Mouse (Mus musculus) cerebellum, postnatal 25 days (tissue): Measurements from ENCODE around the gene Yipf1.
"Not testable (repeated sequence)": the region's sequence is repeated elsewhere in the genome, so short reads cannot be mapped to it uniquely, and the experiment has no call there.

ENCODE experiments used
- DNase-seq, 2 experiments: peaks; one replicate each; pipeline ENCODE4 v3.0.0; 2021; ENCODE audit warnings: mixed read lengths in 2 of 2

The Yipf1 gene

DNA sequence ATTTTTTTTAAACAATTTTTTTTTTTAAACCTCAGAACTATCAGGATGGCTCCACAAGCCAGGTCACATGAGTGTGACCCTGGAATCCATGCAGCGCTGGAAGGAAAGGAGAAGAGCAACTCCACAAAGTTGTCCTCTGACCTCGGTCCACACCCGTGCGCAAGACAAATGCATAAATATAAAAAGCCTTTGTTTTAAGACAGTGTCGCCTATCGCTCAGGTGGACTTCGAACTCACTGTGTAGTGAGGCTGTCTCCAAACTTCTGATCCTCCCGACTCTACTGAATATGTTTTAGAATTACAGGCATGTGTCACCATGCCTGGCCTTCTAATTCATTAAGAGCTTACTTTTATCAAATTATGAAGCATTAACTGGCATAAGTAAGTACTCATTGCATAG, 14.4 kb downstream of the Yipf1 start:
- DNase-seq = no peak

DNA sequence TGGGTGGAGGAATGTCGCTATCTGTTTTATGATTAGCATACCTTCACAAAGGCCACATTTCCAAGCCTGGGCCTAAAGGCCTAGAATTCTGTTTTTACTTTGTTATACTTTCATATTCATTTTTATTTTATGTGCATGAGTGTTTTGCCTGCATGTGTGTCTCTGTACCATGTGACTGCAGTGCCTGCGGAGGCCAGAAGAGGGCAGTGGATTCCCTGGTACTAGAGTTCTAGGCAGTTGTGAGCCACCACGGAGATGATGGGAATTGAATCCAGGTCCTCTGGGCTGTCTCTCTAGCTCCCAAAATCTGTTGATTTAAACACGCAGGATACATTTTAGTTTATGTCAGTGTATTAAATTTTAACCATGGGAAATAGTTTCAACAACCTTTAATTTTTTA, 19.4 kb downstream of the Yipf1 start:
- peak in 1 of 2 experiments; percentile 13 for DNase-seq

DNA sequence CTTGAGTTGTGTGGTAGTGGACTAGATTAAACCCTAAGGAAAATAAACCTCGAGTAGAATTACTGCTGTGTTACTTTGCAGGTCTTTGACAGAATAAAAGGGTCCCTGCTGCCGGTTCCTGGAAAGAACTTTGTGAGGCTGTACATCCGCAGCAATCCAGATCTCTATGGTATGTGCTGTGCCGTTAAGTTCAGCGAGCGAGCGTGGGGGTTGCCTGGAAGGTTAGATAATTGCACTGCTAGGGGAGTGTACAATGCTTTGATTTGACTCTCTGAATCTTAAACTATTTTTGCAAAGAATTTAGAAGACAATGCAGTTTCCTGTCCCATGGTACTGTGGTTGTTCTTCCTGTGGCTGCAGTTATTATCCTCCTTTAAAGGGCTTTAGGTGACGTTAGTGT, 22.2 kb downstream of the Yipf1 start:
- DNase-seq = no peak

DNA sequence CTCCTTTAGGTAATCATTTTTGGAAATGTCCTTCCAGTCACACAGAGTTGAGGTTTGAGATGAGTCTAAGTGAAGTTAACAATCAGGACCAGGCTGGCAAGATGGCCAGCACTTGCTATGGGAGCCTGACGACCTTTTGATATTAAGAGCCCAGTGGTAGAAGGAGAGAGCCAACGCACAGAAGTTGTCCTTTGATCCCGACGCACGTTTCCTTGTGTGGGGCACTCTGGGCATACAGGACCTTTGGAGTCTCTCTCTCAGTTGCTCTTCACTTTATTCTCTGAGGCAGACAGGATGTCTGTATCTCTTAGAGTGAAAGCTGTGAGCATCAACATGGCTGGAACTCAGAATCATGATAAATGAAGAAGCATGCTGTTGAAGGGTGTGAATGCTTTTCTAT, 23.3 kb downstream of the Yipf1 start:
- DNase-seq = no peak

DNA sequence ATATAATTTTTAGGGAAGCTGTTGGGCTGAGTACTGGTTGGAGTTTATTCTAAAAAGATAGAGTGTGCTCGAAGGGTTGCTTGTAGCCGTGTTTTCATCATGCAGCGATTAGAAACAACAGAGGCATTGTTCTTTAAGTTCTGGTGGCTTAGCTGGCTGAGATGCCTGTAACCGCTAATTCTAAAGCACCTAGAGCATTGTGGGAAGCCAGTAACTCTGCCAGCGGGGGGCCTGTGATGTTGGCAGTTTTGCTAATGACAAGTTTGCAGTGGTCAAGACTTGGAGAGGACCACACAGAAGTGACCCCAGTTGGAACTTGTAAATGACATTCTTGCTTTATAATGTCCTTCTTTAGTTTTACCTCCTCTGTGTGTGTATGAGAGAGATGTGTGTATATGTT, 27.2 kb downstream of the Yipf1 start:
- DNase-seq = no peak

DNA sequence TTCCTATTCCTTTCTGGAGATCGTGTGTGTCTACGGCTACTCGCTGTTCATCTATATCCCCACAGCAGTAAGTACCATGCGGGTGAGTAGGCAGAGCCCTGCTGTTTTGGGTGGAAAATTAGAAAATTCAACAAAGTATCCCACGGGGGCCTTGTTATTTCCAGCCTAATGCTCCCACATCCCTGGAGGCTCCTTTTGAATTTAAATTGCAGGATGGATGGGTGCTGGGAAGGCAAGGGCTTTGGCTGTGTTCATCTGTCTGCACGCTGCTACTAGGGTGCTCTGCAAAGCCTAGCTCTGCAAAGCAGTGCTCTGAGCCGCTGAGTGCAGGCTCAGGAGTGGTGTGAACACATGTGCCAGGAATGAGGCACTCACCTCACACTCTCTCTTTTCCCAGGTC, 30.4 kb downstream of the Yipf1 start:
- no peak for DNase-seq

DNA sequence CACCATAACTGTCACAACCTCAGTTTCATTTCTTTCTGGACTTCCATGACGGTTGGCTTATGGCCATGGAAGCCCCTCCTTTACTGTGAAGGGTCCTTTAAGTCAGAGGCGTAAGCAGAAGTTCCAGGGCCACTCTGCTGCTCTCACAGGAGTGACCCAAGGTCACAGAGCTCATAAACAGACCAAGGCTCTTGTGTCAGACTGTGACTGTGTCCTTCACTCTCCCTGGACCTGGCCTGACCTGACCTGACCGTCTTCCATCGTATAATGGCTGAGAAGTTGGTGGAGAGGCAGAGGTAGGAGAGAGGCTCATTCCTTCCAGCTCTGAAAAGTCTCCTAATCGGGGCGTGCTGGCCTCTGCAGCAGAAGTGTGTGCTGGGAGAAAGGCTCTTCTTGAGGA, 33.1 kb downstream of the Yipf1 start:
- DNase-seq = no peak

DNA sequence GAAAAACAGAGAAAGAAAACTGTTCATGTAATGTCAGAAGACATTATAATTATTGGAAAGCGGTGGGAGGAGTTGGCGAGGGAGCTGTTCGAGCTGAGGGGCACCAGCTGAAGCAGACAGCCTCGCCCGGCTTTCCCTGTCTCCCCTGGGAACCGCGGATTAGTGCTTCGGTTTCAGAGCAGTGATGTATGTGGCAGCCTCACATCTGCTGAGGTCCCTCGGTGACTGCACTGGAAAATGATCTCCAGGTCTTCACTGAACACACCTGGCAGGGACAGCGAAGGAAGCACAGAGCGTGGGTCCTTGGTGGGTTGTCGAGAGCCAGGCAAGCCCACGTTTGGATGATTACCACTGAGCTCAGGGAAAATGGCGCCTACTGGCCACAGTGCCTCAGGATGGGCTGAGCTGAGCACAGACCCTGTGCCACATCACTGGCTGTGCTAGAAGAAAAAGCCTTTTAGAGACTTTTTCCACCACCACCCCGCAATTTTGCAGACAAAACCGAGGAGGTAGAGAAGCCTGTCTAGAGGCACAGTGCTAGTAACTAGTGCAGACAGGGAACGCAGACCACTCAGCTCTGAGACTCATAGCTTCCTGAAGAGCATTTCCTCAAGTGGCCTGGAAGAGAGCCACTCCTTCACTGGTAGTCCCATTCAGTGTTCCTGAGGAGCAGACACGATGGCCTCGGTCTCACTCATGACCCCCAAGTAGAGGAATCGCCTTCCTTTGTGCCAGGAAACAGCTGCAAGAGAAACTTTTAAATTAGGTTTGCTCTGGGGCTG, 34.6 kb downstream of the Yipf1 start:
- DNase-seq = peak in 1 of 2 experiments; percentile 7

DNA sequence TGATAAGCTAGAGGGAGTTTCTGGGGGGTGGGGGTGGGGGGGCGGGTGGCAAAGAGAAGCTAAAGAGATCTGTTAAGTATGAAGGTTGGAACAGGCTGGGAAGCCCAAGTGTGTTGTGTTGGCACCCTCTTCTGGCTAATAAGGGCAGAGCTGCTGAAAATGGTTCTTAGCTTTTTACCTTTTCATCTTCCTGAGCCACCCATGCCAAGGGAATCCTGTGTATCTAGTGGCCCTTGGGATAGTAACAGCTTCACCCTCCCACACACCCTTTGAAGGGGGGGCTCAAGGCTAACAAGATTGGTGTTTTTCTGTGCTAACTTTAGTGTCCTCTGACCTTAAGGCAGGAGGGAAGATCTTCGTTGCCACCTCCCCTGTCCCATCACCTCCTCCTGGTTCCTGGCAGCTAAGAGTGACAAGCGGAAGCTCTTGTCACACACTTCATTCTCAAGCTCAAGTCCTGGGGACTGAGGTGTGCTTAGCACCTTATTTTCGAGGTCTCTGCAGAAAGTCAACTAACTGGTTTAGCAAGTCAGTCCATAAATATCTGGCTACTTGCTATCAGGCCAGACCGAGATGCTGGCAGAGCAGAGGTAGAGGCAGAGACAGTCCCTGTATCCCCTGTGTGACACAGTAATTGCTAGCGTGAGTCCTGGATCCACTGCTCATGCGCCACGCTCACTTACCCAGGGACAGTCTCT, 35.3 kb downstream of the Yipf1 start:
- DNase-seq = peak; percentile 35 to 56

DNA sequence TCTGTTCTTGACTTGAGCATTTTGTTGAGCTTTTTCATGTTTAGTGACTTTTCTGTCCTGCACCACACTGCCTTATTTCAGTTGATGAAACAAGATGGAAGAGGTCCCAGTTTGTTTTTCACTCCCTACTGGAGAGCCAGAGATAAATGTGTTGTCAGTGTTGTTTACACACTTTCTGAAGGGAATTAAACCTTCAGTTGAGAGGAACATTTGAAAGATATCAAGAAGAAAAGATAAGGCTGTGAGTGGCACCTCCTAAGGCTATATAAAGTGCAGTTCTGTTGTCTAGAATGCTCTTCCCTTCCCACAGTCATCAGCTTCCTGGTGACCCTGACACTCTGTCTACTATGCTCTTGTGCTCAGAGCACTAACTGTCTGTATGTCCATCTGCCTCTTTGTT, 37.2 kb downstream of the Yipf1 start:
- no peak for DNase-seq

DNA sequence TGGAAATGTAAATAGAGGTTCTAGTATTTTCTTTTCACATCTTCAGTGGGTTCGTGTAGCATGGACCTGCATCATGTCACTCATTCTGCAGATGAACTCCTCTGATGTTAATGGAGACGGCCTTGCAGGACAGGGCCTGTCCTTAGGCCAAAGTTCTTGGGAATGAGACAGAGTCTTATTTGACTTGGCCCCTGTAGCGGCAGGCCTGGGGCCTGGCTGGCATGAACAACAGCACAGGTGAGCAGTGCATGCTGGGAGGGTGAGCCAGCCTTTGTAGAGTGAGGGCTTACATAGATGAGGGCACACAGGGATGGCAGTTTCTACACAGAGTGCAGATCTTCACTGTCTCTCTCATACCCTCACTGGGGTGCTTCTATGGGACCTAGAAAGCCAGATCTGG, 39.4 kb downstream of the Yipf1 start:
- no peak for DNase-seq

DNA sequence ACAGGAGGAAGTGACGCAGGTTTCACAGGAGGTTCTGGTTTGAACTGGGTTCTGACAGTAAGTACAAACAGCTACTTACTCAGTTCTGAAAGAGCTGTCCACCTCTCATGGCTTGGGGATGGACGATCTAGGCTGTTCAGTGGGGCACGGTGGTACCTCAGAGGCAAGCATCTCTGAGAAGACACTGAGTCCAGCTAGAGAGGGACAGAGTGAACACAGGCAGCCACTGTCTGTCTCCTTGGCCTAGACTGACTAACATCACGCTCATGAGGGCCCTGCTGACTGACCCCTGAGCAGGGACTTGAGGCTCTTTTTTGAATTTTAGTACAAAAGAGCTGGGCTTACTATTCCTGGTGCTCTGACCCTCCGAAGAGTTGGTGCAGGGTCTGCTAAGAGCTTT, 40.0 kb downstream of the Yipf1 start:
- DNase-seq = no peak

DNA sequence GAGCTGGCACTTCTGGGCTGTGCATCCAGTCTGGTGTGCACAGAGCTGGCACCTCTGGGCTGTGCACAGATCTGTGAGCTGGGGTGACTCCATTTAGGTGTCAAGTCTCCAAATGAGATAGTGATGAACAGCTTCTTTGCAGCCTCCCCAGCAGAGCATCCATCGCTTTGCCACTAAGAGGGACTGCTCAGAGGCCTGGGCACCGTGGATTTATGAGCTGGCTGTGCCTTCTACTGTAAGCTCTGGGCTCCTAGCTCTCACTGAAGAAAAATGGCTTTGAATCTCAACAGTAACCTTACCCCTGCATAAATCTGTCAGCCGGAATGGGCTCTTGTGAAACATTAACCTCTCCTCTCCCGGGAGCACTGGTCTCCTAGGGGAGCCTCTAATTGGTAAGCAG, 40.4 kb downstream of the Yipf1 start:
- DNase-seq = no peak

DNA sequence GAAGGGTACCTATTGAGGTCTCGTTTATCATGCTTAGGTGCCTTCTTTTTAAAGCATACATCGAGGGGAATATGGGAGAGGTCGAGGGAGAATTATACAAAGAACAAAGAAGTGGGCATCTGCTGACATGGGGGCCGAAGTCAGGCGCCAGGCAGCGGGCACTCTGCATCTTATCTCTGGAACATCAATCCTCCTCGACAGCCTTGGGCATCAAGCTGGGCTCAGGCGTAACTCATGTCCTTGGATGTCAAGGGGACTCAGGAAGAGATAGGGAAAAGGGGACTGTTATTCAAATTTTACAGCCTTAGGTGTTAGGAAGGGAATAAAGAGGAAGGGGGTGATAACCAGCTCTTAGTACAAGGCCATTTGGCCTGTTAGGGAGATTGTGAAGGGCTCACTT, 43.0 kb downstream of the Yipf1 start:
- not testable (repeated sequence) for DNase-seq

DNA sequence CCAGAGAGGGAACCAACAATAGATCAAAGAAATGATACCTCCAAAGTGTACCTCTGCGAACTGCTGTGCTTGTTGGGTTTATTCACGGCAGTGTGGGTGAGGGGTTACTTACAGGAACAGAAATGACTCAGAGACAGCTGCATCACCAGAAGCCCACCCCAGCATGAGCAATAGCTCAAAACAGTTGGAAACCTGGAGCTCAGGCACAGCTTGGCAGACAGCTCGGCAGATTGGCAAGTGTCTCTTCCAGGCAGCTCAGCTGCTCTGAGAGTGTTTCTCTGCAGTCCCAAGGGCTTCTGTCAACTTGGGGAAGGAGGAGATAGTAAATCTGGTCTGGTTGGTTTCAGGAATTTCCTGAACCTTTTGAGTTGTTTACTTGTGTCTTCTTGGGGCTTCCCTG, 44.3 kb downstream of the Yipf1 start:
- DNase-seq = peak; percentile 40 to 53

DNA sequence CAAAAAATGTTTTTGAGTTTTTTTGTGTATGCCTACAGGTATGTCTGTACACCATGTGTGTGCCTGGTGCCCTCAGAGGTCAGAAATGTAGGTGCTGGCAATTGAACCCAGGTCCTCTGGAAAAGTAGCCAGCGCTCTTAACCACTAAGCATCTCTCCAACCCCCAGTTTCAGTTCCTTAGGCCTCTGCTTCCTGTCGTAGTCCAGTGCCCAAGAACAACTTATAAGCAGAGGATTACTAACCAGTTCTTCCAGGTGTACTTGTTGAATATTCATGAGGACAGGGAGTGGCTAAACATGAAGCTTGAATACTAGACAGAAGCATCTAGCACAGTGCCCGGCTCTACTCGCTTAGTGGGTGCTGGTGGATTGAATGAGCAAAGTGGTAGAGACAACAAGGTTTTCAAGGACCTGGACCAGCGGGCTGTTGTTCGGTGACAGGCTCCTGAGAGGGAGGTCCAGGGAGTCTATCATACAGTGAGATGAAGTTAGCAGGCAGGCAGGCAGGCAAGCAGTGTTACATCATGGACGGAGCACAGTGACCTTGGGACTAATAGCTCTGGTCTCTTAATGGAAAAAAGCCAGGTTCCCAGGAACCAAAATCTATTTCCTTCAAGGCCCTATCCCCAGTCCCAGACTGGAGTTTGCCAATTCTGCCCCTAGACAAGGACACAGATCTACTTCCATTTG, 46.4 kb downstream of the Yipf1 start:
- no peak for DNase-seq

DNA sequence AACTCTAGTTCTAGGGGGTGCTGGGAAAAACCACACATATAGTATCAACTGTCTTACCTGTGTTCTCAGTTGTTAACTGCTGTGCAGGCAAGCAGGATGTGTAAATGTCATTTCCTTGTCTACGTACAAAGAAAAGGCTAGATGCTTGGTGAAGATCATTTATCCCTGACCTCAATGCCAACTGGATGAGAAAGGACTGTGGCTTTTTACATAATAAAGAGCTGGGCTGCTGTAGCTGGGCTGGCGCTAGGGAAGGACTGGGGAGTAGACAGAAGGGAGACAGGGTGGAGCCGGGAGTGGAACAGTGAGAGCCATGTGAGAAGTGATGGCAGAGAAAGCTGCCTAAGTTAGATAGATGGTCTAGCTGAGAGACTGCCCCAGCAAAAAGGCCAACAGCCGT, 48.6 kb downstream of the Yipf1 start:
- no peak for DNase-seq

DNA sequence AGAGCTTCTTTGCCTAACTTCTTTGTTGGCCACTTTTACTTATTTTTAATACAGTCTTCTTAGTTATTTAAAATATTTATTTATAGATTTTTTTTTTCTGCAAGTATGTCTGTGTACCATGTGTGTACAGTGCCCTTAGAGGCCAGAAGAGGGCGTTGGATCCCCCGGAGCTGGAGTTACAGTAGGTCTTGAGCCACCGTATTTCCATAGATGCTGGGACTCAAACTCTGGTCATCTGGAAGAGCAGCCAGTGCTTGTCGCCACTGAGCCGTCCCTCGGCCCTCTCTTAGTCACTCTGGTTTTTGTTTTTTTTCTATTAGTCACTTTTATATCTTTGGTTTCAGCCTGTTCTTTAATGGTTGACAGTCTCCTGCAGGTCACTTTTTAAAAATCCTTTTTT, 49.4 kb downstream of the Yipf1 start:
- DNase-seq = no peak

DNA sequence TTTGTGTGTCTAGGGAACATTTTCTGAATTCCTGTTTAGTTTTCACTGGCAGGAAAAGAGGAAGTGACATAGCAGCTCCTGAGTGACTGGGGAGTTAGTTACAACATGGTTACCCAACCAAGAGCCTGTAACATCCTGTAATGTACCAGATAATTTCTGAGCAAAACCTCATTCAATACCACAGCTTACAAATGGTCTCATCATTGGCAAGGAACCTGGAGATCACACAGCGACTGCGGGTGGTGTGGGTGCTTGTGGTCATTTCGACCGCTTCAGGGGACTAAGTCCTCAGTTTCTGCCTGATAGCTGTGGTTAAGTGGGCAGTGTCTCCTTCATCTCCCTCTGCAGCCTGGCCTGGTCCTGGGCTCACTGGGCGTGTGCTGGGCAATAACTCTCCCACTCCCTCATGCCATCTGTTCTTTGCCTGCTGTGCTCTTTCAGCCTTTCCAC, 50.1 kb downstream of the Yipf1 start:
- DNase-seq = peak; percentile 25 to 29

DNA sequence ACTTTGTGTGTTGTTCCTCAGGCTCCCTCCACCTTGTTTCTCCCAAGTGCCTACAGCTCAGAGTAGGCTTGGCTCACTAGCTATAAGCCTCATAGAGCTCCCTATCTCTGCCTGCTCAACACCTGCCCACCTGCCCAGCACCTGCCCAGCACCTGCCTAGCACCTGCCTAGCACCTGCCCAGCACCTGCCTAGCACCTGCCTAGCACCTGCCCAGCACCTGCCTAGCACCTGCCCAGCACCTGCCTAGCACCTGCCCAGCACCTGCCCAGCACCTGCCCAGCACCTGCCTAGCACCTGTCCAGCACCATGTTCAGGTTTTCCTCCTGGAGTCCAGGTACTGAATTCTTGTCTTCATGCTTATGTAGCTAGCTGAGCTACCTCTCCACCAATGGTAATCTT, 52.2 kb downstream of the Yipf1 start:
- not testable (repeated sequence) for DNase-seq

DNA sequence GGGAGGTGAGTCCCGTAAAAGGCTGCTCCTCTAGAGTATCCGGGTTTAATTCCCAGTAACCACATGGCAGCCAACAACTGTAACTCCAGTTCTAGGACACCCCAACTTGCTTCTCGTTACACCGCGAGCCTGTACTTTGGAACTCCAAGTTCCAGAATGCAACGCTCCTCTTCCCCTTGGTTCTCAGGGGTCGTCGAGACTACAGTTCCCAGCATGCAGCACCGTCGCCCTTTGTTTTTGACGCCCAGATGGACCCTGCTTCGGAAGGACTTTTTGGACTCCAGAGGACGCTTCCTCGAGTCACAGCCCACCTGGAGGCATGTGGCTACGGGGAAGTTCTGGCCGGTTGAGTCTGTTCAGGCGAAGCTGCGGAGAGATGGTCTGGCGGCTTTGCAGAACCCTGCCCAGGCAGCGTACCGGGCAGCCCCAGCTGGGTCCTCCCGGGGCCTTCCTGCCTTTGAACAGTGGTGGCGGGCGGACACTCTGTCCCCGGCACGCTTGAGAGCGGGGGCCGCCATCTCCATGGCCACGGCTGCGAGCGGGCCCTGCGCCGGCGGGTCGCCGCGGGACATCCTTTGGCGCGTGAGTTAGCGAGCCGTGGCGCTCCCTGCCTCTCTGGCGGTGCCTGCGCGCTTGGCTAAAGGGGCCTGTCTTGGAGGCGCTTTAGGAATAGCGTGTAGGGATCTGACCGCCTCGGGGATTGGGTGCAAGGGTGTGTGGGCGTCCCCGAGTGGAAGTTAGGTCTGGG, 53.6 kb downstream of the Yipf1 start, which contains the start of gene Ndc1:
Gene Ndc1, plus strand, starts transcription at position 218 of the 748 bp plus-strand sequence.
- DNase-seq = peak; percentile 86 to 90

DNA sequence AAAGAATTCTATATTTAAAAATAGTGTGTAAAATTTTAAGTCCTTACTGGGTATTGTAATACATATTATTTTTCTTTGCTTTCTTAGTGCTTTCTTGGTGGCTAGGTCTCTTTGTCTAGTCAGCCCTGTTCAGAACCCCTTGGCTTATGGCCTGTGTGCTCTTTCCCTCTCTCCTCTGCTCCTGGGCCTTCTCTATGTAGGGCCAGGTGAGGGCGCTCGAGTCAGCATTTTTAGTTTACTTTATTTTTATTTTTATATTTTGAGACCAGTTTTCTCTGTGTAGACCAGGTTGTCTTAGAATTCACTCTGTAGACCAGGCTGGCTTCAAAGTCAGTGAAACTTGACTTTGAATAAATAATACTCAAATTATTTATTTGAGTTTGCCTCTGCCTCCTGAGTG, 58.1 kb downstream of the Yipf1 start:
- DNase-seq = no peak

DNA sequence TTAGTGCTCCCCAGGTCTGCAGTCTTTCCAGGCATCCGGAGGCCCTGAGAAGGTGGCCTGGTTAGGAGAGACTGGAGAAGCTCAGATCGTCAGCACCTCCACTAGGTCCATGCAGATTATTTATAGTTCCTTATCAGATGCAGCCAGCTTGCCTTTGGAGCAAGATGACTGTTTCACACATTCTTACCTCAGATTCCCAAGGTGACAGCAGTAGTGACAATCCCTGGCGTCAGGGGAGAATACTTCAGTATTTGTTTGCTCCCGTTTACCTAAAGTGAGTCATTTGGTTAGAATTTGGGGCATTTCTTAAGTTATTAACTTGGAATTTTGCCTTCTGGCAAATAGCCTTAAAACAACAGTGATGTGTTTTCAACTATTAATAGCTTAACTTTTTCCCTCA, 60.5 kb downstream of the Yipf1 start:
- no peak for DNase-seq
